Mouse (Mus musculus) liver, embryonic 14.5 days (tissue): ENCODE measurements at regions not wholly inside any gene's neighbourhood (a gene's known extent, or its start where the extent isn't known, plus 50 kb on each side); places are given as distances from the start of the nearest gene placed in this dataset.

Source experiments
- CTCF ChIP-seq: IDR thresholded peaks from 2 replicates; pipeline ENCODE4 v1.5.1; 2016; ENCODE audit warnings: antibody characterized with exemption, low read depth, control low read depth
- EP300 ChIP-seq: IDR thresholded peaks from 2 replicates; pipeline ENCODE4 v1.6.1; 2016; ENCODE audit warnings: antibody characterized with exemption, low read depth

GRCm38 (mm10) chr4:125241577-125242262 is 114.1 kb upstream of the Zc3h12a start:
- TF ChIP-seq CTCF = no peak
- no peak for TF ChIP-seq EP300
